Mouse (Mus musculus) gastrocnemius, postnatal 14 days (tissue): ENCODE measurements around the gene Vash2. TPM values are rescaled to one million over a fixed set of nuclear protein-coding genes. Genes with fewer than 3 reads are reported as not detected.

ENCODE experiments used
- DNase-seq: peaks from one replicate; pipeline ENCODE4 v3.0.0; 2021; ENCODE audit warnings: mixed read lengths
- intact Hi-C: fragments of 180-260 bp; cut with DNase I; formaldehyde crosslinking; loops from one replicate; pipeline ENCODE4 v1.15.1; 2025; ENCODE audit warnings: low total_unique reads
- total RNA-seq, 2 experiments: library from RNA; stranded (reverse); gene quantifications; 2 replicates each; pipeline ENCODE4 v1.2.3; 2021

Gene Vash2
- total RNA-seq, 2 experiments from 2014 or later: 2.6 to 5.6 TPM

GRCm38 (mm10) chr1:190978511-190979073 lies 504 bp downstream of the Vash2 start:
- intact Hi-C loops: no loop called here
- peak; percentile 38 for DNase-seq

- intact Hi-C loops: no loop called here
Observed at GRCm38 (mm10) chr1:190978001-190978400, 1.1 kb downstream of the Vash2 start.

DNA sequence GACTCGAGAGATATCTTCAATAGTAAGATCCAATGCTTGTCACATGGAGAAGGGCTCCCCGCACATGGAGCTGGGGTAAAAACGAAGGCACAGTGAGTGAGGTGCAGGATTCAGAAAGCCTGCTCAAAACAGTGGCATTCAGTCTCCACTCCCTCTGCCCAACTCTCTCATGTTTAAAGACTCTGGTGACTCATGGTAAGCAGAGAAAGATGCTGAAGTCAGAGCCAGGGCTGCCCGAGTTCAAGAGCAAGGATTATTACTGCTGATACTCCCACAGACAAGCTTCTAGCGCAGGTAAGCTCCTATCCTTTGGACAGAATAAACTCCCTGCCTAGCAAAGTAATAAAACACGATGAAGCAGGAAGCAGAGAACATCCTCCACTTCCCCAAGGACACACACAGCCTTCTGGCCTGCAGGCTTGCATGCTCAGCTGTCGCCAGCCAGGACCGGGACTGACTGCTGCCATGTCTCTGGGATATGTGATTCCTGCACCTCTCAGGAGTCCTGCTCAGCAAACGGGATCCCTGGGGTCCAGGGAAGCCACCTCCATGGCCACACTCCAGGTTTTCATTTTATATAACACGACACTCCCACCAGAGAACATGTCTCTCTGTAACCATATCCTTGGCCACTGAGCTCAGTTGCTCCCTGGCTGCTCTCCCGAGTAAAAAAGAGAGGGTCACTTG lies 2.1 kb downstream of the Vash2 start:
- peak; percentile 36 for DNase-seq
- intact Hi-C loops: no loop called here

More at GRCm38 (mm10) chr1:190978001-190978400, 1.1 kb downstream of the Vash2 start:
- DNase-seq: no peak

DNA sequence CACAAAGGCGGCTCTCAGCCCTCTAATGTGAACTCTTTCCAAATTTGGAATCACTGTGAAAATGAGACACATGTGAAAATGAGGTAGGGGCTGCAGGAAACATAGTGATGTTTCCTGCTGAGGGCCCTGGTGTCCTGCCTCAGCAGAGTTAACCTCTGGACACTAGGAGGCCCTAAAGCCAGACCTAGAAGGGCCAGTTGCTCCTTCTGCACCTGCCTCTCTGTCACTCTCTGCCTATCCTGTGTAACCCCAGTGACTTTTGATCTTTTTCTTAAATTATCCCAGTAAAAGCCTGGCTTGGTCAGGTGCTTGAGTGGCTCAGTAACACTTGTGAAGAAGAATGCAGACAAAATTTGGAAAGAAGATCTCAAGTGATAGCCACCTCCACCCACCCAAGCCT lies 4.3 kb downstream of the Vash2 start:
- intact Hi-C loops: no loop called here
- no peak for DNase-seq

DNA sequence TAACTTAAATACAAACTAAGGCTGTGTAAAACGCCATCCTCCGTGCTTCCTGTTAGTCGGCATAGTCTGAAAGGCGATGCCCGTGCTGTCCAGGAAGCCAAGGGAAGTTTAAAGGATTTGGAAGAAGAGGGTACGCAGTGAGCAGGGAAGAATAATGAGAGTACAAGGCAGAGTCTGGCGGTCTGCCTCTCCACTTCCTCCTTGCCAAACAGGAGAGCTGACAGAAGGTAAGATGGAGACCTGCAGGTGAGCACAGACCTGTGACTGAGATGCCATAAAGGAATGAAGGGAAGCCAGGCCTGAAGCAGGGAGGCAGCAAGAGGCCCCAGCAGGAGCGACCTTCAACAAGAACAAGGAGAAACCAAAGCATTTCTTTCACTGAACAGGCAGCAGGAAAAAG lies 4.9 kb downstream of the Vash2 start:
- DNase-seq: no peak
- intact Hi-C loops: no loop called here

DNA sequence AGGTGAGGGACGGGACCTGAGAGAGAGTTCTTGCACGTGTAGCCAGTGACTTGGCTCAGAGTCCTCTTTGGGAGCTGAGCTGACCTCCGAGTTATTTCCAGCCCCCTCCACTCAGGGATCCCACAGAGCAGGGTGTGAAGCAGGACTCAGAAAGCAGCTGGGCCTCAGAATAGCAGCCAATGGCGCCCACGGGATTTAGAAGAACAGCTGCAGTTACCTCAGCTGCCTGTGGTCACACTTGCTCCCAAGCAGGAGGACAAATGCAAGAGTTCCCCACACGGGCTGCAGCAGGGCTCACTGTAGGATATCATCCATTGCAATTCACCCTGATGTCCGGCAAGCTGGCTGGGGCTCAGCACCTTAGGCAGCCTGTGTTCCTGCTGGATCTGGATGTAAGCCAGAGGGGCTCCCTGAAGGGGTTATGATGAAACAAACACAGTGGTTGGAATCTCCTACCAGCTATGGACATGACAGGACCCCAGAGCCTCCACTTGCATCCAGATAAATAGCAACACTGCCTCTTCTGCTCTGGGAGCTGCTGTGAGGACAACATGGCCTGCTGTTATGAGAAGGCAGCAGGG lies 6.4 kb downstream of the Vash2 start:
- peak; percentile 75 for DNase-seq
- intact Hi-C loops: no loop called here

- DNase-seq: no peak
- intact Hi-C loops: no loop called here
Observed at GRCm38 (mm10) chr1:190971708-190972610, 7.1 kb downstream of the Vash2 start.

DNA sequence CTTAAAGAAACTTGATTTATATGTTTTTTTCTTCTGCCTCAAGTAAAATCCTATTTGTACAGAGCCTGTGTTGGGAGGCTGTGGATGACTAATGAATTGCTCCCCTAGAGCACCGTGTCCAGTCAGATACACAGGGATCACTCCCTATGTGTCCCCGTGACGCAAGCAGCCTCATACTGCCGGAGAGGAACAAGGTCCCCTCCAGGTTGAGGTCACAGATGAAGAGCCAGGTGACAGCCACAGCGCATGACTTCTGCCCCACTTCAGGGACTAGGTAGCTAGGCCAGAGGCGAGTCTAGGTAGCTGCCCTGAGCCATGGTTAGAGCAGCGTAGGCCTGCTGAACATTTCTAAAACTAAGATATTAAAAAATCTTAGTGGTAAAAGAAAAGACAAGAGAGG lies 11.1 kb downstream of the Vash2 start:
- no peak for DNase-seq
- intact Hi-C loops: no loop called here

- no peak for DNase-seq
- intact Hi-C loops: no loop called here
Observed at GRCm38 (mm10) chr1:190964992-190965780, 13.9 kb downstream of the Vash2 start.

- no peak for DNase-seq
- intact Hi-C loops: no loop called here
Observed at GRCm38 (mm10) chr1:190962760-190963159, 16.3 kb downstream of the Vash2 start.

- DNase-seq: no peak
- intact Hi-C loops: loop anchor here (5.0 kb wide), 1 partner anchor 33 kb away; no protein-coding TSS in a partner anchor
Observed at GRCm38 (mm10) chr1:190958821-190959220, 20.3 kb downstream of the Vash2 start.

- no peak for DNase-seq
- intact Hi-C loops: no loop called here
Observed at GRCm38 (mm10) chr1:190953009-190953408, 26.1 kb downstream of the Vash2 start.

DNA sequence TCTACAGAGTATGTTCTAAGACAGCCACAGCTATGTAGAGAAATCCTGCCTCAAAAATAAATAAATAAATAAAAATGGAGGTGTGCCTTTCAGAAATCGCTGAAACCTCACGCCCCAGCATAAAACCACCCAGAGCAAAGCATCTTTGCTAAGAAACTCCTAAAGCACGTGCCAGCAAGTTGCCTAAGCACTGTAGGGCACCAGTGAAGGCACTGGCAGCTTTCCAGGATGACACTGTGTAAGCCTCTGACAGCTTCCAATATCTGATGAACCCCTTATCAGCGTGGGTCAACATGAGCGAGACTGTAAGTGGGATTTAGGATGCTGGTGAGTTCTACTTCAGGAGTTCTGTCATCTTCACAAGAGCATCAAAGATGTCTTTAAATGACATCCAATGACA lies 28.1 kb downstream of the Vash2 start:
- no peak for DNase-seq
- intact Hi-C loops: no loop called here

DNA sequence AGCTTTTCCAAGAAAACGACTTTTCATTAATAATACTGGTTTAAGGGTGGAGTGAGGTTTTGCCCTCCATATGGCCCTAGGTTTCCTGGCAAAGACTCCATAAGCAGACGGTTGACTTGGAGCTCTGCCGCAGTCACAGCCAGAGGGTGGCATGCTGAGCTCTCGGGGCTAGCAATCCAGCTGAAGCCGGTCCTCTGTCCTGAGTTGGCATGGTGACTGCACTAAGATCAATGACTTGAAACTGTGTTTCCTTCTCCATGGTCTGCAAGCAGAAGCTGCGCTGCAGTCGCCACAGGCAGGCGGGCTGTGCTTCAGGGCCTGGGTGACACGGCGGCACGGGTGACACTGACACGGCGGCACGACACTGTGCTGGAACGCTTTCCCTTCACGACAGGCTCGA lies 30.2 kb downstream of the Vash2 start:
- intact Hi-C loops: no loop called here
- no peak for DNase-seq

GRCm38 (mm10) chr1:190948439-190948838 lies 30.7 kb downstream of the Vash2 start:
- intact Hi-C loops: no loop called here
- no peak for DNase-seq

GRCm38 (mm10) chr1:190947986-190948385 lies 31.1 kb downstream of the Vash2 start:
- intact Hi-C loops: no loop called here
- no peak for DNase-seq

DNA sequence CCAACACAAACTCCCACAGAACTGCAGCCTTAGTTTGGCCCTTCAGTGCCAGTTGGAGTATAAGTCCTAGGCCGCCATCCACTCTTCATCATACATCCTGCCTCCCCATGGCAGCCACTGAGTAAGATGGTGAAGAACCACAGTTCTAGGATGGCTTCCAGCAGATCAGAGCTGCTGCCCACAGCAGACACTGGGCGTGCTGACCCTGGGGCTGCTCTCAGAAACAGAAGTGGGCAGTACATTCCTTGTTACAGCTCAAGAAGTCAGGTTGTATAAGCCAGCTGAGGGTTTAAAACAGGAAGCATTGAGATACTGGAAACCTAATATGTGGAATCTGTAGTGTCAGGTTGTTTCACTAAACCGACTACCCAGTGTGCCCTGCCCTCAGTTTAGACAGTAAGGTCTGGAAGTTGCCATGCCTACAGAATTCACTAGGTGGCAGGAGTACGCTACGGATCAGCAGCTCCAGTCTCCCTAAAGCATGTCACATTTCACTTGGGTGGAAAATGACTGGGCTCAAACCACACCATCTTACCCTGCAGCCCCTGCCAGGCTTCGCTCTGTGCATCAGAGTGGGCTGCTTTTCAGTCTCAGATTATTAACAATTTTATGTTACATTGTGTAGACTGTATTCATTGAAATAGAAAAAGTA lies 34.9 kb downstream of the Vash2 start:
- peak; percentile 66 for DNase-seq
- intact Hi-C loops: loop anchor here (2.0 kb wide), 1 partner anchor 131 kb away; no protein-coding TSS in a partner anchor

- DNase-seq: no peak
- intact Hi-C loops: no loop called here
Observed at GRCm38 (mm10) chr1:190939803-190940202, 39.3 kb downstream of the Vash2 start.

- no peak for DNase-seq
- intact Hi-C loops: no loop called here
Observed at GRCm38 (mm10) chr1:190930181-190930580, 48.9 kb downstream of the Vash2 start.
